Mouse (Mus musculus) liver, embryonic 14.5 days (tissue): ENCODE results near the gene Nanos1.

Experiments
- CTCF ChIP-seq: IDR thresholded peaks from 2 replicates; pipeline ENCODE4 v1.5.1; 2016; ENCODE audit warnings: antibody characterized with exemption, low read depth, control low read depth
- EP300 ChIP-seq: IDR thresholded peaks from 2 replicates; pipeline ENCODE4 v1.6.1; 2016; ENCODE audit warnings: antibody characterized with exemption, low read depth

GRCm38 (mm10) chr19:60709193-60709900 lies 46.4 kb upstream of the Nanos1 start:
- TF ChIP-seq EP300 = peak; percentile 86
- TF ChIP-seq CTCF = no peak
